Mouse (Mus musculus): Measurements from ENCODE around the gene Dppa2.

Gene Dppa2

GRCm38 (mm10) chr16:48344193-48344592 lies 40.5 kb downstream of the Dppa2 start:
- no peak for DNase-seq (ENCODE audit: low spot score)

- no peak for DNase-seq (ENCODE audit: low spot score)
These were observed 43.5 kb downstream of the Dppa2 start for GRCm38 (mm10) chr16:48347246-48347645.

- DNase-seq (ENCODE audit: low spot score), result no peak
These were observed 52.0 kb downstream of the Dppa2 start for GRCm38 (mm10) chr16:48355716-48356115.

- DNase-seq (ENCODE audit: low spot score), result no peak
These were observed 52.7 kb downstream of the Dppa2 start for GRCm38 (mm10) chr16:48356417-48356816.

GRCm38 (mm10) chr16:48360887-48361286 lies 57.2 kb downstream of the Dppa2 start:
- no peak for DNase-seq (ENCODE audit: low spot score)

GRCm38 (mm10) chr16:48366801-48367200 lies 63.1 kb downstream of the Dppa2 start:
- DNase-seq (ENCODE audit: low spot score), result no peak

GRCm38 (mm10) chr16:48368096-48368495 lies 64.4 kb downstream of the Dppa2 start:
- no peak for DNase-seq (ENCODE audit: low spot score)
